Mouse (Mus musculus): ENCODE measurements around the gene Rpl10a. TPM values are rescaled to one million over a fixed set of nuclear protein-coding genes. Genes with fewer than 3 reads are reported as not detected.

Gene Rpl10a
- polyA plus RNA-seq, 1 experiment = 196 TPM

GRCm38 (mm10) chr17:28373821-28374220 is 45.5 kb downstream of the Rpl10a start:
- Histone ChIP-seq H3K4me3 (ENCODE audit: insufficient read depth, low read depth, low read length) (no peak overlapping the region), H3K27ac (replicated peaks; ENCODE audit: low read depth, low read length) (no peak overlapping the region), H3K4me1 (ENCODE audit: control insufficient read depth, insufficient read depth, insufficient read length, low read length) (no peaks in the 10 kb centered on the region; the same call in 1 of the 2 replicates)

DNA sequence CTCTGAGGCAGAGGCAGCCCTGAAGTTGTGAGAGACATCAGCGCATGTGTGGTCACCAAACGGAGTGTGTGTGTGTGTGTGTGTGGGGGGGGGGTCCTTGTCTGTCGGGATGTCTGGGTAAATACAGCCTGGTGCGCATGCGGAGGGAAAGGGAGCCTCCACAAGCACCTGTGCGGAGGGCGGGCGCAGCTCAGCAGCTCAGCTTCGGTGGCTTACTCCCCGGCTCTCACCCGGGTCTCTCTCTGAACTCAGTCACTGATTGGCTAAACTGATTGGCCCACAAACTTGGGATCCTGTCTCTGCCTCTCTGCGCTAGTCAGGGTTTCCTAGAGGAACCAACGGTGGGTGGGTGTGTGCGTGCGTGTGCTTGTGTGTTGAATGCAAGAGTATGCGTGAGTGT is 46.2 kb downstream of the Rpl10a start:
- Histone ChIP-seq H3K4me3 (ENCODE audit: insufficient read depth, low read depth, low read length) (no peak overlapping the region), H3K27ac (replicated peaks; ENCODE audit: low read depth, low read length) (no peak overlapping the region), H3K4me1 (ENCODE audit: control insufficient read depth, insufficient read depth, insufficient read length, low read length) (no peaks in the 10 kb centered on the region; the same call in 1 of the 2 replicates)

- H3K4me3 ChIP-seq (ENCODE audit: insufficient read depth, low read depth, low read length) = no peak overlapping the region
- no peaks in the 10 kb centered on the region; the same call in 1 of the 2 replicates for H3K4me1 ChIP-seq (ENCODE audit: control insufficient read depth, insufficient read depth, insufficient read length, low read length)
- no peak overlapping the region for H3K27ac ChIP-seq (replicated peaks; ENCODE audit: low read depth, low read length)
Observed at GRCm38 (mm10) chr17:28375592-28376061, 47.4 kb downstream of the Rpl10a start.

GRCm38 (mm10) chr17:28380255-28380654 is 52.0 kb downstream of the Rpl10a start:
- Histone ChIP-seq H3K4me1 (ENCODE audit: control insufficient read depth, insufficient read depth, insufficient read length, low read length) (no peaks in the 10 kb centered on the region; the same call in 1 of the 2 replicates), H3K27ac (replicated peaks; ENCODE audit: low read depth, low read length) (no peak overlapping the region), H3K4me3 (ENCODE audit: insufficient read depth, low read depth, low read length) (no peak overlapping the region)

Other genes starting within 250 kb of the Rpl10a start
- gene Tcp11, start 247.8 kb upstream of the Rpl10a start, polyA plus RNA-seq (2012; ENCODE audit: insufficient read depth, insufficient read length, missing spikeins) = not detected in 2 replicates
- not detected in 2 replicates for gene Scube3, start 186.3 kb upstream of the Rpl10a start, polyA plus RNA-seq (2012; ENCODE audit: insufficient read depth, insufficient read length, missing spikeins)
- gene Zfp523, start 151.3 kb upstream of the Rpl10a start, polyA plus RNA-seq (2012; ENCODE audit: insufficient read depth, insufficient read length, missing spikeins) = 6.1 and 12.0 TPM in 2 replicates
- gene Def6, start 120.7 kb upstream of the Rpl10a start, polyA plus RNA-seq (2012; ENCODE audit: insufficient read depth, insufficient read length, missing spikeins) = 0.71 and 2.1 TPM in 2 replicates
- 14.2 and 15.2 TPM in 2 replicates for gene Ppard, start 95.8 kb upstream of the Rpl10a start, polyA plus RNA-seq (2012; ENCODE audit: insufficient read depth, insufficient read length, missing spikeins)
- gene Fance, start 15.0 kb upstream of the Rpl10a start, polyA plus RNA-seq (2012; ENCODE audit: insufficient read depth, insufficient read length, missing spikeins) = 5.0 and 9.9 TPM in 2 replicates
- 3.6 and 4.6 TPM in 2 replicates for gene Tead3, start 22.3 kb downstream of the Rpl10a start, polyA plus RNA-seq (2012; ENCODE audit: insufficient read depth, insufficient read length, missing spikeins)
- gene Tulp1, start 36.8 kb downstream of the Rpl10a start, polyA plus RNA-seq (2012; ENCODE audit: insufficient read depth, insufficient read length, missing spikeins) = not detected in 2 replicates
- gene Fkbp5, start 189.1 kb downstream of the Rpl10a start, polyA plus RNA-seq (2012; ENCODE audit: insufficient read depth, insufficient read length, missing spikeins) = 3.9 and 4.1 TPM in 2 replicates
- gene Armc12, start 202.3 kb downstream of the Rpl10a start, polyA plus RNA-seq (2012; ENCODE audit: insufficient read depth, insufficient read length, missing spikeins) = not detected in 2 replicates
- not detected in 2 replicates for gene Clpsl2, start 220.9 kb downstream of the Rpl10a start, polyA plus RNA-seq (2012; ENCODE audit: insufficient read depth, insufficient read length, missing spikeins)
- not detected in 2 replicates for gene Clps, start 232.3 kb downstream of the Rpl10a start, polyA plus RNA-seq (2012; ENCODE audit: insufficient read depth, insufficient read length, missing spikeins)
- gene Lhfpl5, start 247.2 kb downstream of the Rpl10a start, polyA plus RNA-seq (2012; ENCODE audit: insufficient read depth, insufficient read length, missing spikeins) = not detected in 2 replicates